Mouse (Mus musculus): ENCODE measurements around the gene Gm5615.

Gene Gm5615

DNA sequence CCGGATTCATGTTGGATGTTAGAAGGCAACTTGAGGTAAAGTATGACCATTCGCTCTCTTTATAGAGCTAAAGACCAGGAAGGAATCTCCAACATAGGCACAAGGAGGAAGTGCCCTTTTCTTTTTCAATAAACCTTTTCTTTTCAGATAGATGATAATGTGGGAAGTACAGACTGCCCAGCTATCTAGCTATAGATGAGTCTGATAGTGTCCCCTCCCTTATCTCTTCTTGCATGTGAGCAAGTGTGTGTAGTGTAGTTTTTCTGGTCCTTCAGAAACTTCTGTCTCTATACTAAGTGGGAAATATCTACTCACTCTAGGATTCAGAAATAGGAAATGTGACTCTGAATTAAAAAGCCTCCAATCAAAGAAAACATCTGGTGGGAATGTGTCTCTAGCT, at the start of gene Gm5615:
Gm5615 (minus strand) TSS at position 101 of the 400 bp plus-strand sequence.
- CTCF ChIA-PET, result no interaction called here

DNA sequence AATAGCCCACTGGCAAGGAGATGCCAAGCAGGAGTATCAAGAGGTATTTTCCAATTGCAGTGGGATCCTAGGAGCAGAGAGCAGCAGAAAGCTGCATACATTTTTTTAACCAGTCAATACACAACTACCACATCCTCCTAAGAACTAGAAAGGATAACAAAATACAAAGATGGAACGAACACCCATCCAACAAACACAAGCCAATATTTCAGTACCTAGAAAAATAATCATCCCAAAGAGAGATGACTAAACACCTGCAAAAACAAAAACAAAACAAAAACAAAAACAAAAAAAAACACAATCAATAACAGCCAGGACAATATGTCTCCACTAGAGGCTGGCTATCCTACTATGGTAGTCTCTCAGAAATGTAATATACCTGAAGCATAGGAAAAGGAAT, 40.8 kb upstream of the Gm5615 start, which contains the start of gene Gm17689:
Gm17689 (minus strand) TSS at position 101 of the 400 bp plus-strand sequence.
- CTCF ChIA-PET, result no interaction called here

DNA sequence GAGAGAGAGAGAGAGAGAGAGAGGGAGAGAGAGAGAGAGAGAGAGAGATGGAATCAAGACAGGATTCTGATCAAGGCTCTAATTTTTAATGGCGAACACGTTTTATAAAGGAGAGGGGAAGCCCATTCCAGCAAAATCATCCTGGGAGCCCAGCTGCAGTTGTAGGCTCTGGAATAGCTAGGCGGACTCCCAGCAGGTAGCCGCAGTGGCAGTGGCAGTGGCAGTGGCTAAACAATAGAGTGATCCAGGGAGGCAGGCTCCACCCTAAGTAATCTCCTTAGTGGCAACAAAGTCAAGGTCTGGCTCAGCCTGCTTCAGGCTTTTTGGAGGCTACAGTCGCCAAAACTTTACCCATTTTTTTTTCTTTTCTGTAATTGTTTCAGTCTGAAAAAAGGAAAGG, 37.6 kb downstream of the Gm5615 start:
- CTCF ChIA-PET, result no interaction called here

DNA sequence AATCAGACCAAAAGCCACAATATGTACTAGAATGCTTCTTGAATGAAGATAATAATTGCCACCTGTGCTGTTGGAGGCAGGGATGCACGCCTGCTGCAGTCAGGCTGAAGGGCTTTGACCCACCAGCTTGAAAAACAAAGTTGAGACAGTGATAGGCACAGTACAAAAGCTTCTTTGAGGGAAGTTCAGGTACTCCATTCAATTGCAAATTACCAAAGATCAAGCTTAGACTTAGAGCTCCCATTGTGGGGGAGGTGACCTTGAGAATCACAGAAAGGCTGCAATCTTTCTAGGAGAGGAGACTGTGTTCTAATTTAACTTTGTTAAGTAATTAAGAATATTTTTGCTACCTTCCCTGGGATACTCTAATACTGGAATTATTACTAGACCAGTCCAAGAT, 45.9 kb downstream of the Gm5615 start:
- CTCF ChIA-PET, result no interaction called here

DNA sequence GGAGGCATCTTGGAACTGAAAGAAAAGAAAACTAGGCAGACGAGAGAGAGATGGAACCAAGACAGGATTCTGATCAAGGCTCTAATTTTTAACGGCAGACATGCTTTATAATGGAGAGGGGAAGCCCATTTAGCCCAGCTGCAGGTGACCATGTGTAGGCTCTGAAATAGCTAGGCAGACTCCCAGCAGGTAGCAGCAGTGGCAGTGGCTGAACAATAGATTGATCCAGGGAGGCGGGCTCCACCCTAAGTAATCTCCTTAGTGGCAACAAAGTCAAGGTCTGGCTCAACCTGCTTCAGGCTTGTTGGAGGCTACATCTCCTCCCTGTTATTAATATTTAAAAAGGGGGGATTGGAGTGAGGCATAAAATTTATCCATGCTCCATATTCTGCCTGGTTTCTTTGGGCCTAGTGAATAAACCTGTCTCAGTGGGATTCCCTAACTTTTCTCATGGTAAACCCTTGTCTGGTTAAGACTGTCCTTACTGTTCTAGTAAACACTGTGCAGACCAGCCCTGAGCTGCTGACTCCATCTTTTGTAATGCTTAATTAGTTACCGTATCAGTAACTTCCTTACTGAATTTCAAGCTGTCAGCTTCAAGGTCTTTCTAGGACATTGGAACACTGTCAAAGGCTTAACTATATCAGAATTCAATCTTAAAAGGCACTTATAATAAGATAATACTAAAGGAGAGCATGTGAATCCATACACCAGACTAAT, 47.1 kb downstream of the Gm5615 start:
- CTCF ChIA-PET, result no interaction called here

Measured in spleen, embryonic (tissue).